Mouse (Mus musculus) liver, postnatal 0 days (tissue): ENCODE results near the gene 4930544D05Rik. TPM values are rescaled to one million over a fixed set of nuclear protein-coding genes. Genes with fewer than 3 reads are reported as not detected.

Source experiments
- ATAC-seq: fragments of 200-750 bp; cut with Nextera tagmentation; 2 replicates; pipeline ENCODE4 v1.8.0; 2017; ENCODE audit warnings: mild to moderate bottlenecking, moderate library complexity
- DNase-seq: peaks from one replicate; pipeline ENCODE4 v3.0.0-alpha.2; 2016
- H3K27ac ChIP-seq: fragments of 300-500 bp; sonication (generic); 2 replicates; pipeline ENCODE4 v1.5.1; 2014; ENCODE audit warnings: antibody characterized with exemption, moderate library complexity, mild to moderate bottlenecking, low read depth
- H3K27me3 ChIP-seq: fragments of 300-500 bp; sonication (generic); 2 replicates; pipeline ENCODE4 v1.6.1; 2014; ENCODE audit warnings: low read length, control low read depth, mixed read lengths; ENCODE audit not compliant: insufficient read depth
- H3K36me3 ChIP-seq: fragments of 300-500 bp; sonication (generic); replicated peaks from 2 replicates; pipeline ENCODE4 v1.6.1; 2014; ENCODE audit warnings: mild to moderate bottlenecking, control low read depth, low read length, moderate library complexity, mixed read lengths; ENCODE audit not compliant: insufficient read depth
- H3K4me1 ChIP-seq: fragments of 300-500 bp; sonication (generic); 2 replicates; pipeline ENCODE4 v1.6.1; 2014; ENCODE audit warnings: antibody characterized with exemption, mild to moderate bottlenecking, control low read depth; ENCODE audit not compliant: insufficient read depth
- H3K4me2 ChIP-seq: fragments of 300-500 bp; sonication (generic); 2 replicates; pipeline ENCODE4 v1.6.1; 2014; ENCODE audit warnings: low read depth, mild to moderate bottlenecking, low read length, moderate library complexity, mixed read lengths
- H3K4me3 ChIP-seq: fragments of 300-500 bp; sonication (generic); 2 replicates; pipeline ENCODE4 v1.5.1; 2014; ENCODE audit warnings: low read depth, low read length
- H3K9ac ChIP-seq: fragments of 300-500 bp; sonication (generic); replicated peaks from 2 replicates; pipeline ENCODE4 v1.6.1; 2014; ENCODE audit warnings: mild to moderate bottlenecking, moderate library complexity
- H3K9me3 ChIP-seq: fragments of 300-500 bp; sonication (generic); 2 replicates; pipeline ENCODE4 v1.6.1; 2016; ENCODE audit warnings: mild to moderate bottlenecking, control low read depth, low read length, mixed read lengths
- CTCF ChIP-seq: sonication (generic); IDR thresholded peaks from 2 replicates; pipeline ENCODE4 v1.5.1; 2016; ENCODE audit warnings: antibody characterized with exemption, low read depth
- EP300 ChIP-seq: IDR thresholded peaks from 2 replicates; pipeline ENCODE4 v1.6.1; 2016; ENCODE audit warnings: antibody characterized with exemption, low read depth, mild to moderate bottlenecking
- WGBS: fragments of 180-500 bp; shearing (Covaris S2); extraction: QIAGEN DNeasy Blood & Tissue Kit; methylation state at CpG from one replicate; pipeline ENCODE4 v1.1.7; 2014; ENCODE audit not compliant: insufficient replicate concordance; 5-methylcytosine and 5-hydroxymethylcytosine counted together
- polyA plus RNA-seq: library from polyadenylated mRNA; unstranded; fragments of >200 nt; fragmentation: Nextera tagmentation; extraction: Ambion mirVana; gene quantifications from 2 replicates; pipeline ENCODE4 v1.2.1, GENCODE M21; 2015

Gene 4930544D05Rik
- polyA plus RNA-seq, 1 experiment from 2014 or later, result not detected

DNA sequence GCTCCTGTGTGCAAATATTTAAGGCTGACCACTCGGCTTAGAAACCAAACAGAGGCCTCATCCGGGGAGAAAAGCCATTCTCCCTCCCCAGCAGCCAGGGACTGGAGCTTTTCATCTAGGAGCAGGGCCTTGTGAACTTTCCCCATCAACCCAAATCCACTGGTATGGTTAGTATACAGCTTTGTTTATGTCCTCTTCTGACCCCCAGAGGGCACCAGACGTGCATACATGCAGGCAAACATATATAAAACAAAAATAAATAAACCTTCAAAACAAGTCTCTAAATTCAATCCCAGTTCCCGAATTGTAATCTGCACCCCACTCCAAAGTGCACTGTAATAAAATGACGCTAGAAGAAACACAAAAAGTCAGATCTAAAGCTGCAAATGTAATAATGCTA is 13.9 kb downstream of the 4930544D05Rik start:
- ATAC-seq, result no peak
- TF ChIP-seq EP300, result no peak
- peak; percentile 73 for TF ChIP-seq CTCF
- Histone ChIP-seq H3K36me3 (no peaks in the 10 kb centered on the region), H3K4me3 (no peak overlapping the region), H3K4me1 (peaks cover 9% of the 10 kb centered on the region), H3K4me2 (no peak overlapping the region), H3K27me3 (no peaks in the 10 kb centered on the region), H3K27ac (no peak overlapping the region), H3K9me3 (no peaks in the 10 kb centered on the region), H3K9ac (no peak overlapping the region)
- 41% methylated on average over 5 of the region's 5 CpGs for WGBS
- no peak for DNase-seq

DNA sequence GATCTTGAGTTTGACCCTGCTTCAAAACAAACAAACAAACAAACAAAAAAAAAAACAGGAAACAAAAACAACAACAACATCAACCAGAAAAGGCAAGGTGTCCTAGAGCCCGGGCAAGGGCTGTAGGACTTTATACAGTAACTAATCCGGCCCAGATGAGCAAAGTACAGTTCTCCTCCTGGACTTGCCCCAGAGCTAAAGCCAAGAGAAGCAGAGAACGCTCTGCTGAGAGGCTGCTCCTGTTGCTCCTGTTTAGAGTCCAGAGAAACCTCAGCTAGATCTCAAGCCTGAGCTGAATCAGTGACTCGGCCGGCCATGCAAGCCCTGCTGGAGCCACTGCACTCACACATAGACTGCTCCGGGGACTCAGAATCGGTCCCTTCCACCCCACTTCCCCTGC is 14.5 kb downstream of the 4930544D05Rik start:
- Histone ChIP-seq H3K4me1 (peaks cover 9% of the 10 kb centered on the region), H3K4me2 (no peak overlapping the region), H3K9me3 (no peaks in the 10 kb centered on the region), H3K4me3 (no peak overlapping the region), H3K27ac (no peak overlapping the region), H3K9ac (no peak overlapping the region), H3K27me3 (no peaks in the 10 kb centered on the region), H3K36me3 (no peaks in the 10 kb centered on the region)
- no peak for TF ChIP-seq CTCF
- no peak for TF ChIP-seq EP300
- 42% methylated on average over 7 of the region's 7 CpGs for WGBS
- DNase-seq (no peak), ATAC-seq (no peak)

GRCm38 (mm10) chr11:70635601-70636000 is 20.0 kb downstream of the 4930544D05Rik start:
- DNase-seq (no peak), ATAC-seq (no peak)

DNA sequence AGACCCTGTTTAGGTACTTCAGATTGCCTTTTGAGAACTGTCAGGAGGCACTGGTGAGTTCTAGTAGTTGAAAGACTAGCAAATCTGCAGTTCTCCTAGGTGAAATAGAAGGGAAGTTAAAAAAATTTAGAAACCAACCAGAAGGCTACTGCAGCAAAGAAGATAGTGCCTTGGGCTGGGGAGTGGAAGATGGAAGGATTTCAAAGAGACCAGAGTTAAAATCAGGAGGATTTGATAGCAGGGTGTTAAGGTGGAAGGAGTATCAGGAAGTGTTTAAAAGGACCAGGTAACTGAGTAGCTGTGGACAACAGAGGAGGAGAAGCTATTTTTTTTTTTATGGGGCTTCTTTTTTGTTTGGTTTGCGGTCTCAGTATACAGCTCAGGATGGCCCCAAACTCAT is 22.1 kb downstream of the 4930544D05Rik start:
- WGBS, result 76% methylated on average over 1 of the region's 1 CpGs
- no peaks in the 10 kb centered on the region for H3K27me3 ChIP-seq
- no peak overlapping the region for H3K9ac ChIP-seq
- no peak for ATAC-seq
- no peak for DNase-seq
- TF ChIP-seq CTCF, result no peak
- TF ChIP-seq EP300, result no peak
- H3K36me3 ChIP-seq, result no peaks in the 10 kb centered on the region
- H3K4me1 ChIP-seq, result peaks cover 23% of the 10 kb centered on the region
- H3K27ac ChIP-seq, result no peak overlapping the region; the same call in 1 of the 2 replicates
- no peak overlapping the region for H3K4me2 ChIP-seq
- no peaks in the 10 kb centered on the region for H3K9me3 ChIP-seq
- H3K4me3 ChIP-seq, result no peak overlapping the region

More at GRCm38 (mm10) chr11:70635601-70636000, 20.0 kb downstream of the 4930544D05Rik start:
- no peak overlapping the region for H3K4me3 ChIP-seq
- H3K4me1 ChIP-seq, result peaks cover 18% of the 10 kb centered on the region
- H3K9ac ChIP-seq, result no peak overlapping the region
- no peak overlapping the region for H3K27ac ChIP-seq
- no peak overlapping the region for H3K4me2 ChIP-seq
- 85% methylated on average over 4 of the region's 4 CpGs for WGBS
- H3K9me3 ChIP-seq, result no peaks in the 10 kb centered on the region
- H3K27me3 ChIP-seq, result no peaks in the 10 kb centered on the region
- no peaks in the 10 kb centered on the region for H3K36me3 ChIP-seq
- TF ChIP-seq CTCF (no peak), EP300 (no peak)

- Histone ChIP-seq H3K4me3 (no peak overlapping the region), H3K4me2 (peak overlapping the region; percentile 55), H3K27ac (peak overlapping the region; percentile 80), H3K9ac (no peak overlapping the region; the same call in 1 of the 2 replicates), H3K9me3 (no peaks in the 10 kb centered on the region), H3K27me3 (no peaks in the 10 kb centered on the region), H3K36me3 (no peaks in the 10 kb centered on the region; the same call in 1 of the 2 replicates), H3K4me1 (peaks cover 23% of the 10 kb centered on the region)
- DNase-seq, result no peak
- WGBS, result 69% methylated on average over 1 of the region's 1 CpGs
- TF ChIP-seq CTCF (no peak), EP300 (no peak)
- ATAC-seq, result peak; percentile 11; the same call in 1 of the 2 replicates
Measured at GRCm38 (mm10) chr11:70638293-70638692, 22.6 kb downstream of the 4930544D05Rik start.

GRCm38 (mm10) chr11:70638714-70639278 is 23.1 kb downstream of the 4930544D05Rik start, which contains the start of gene Gp1ba:
Gp1ba (plus strand) TSS chr11:70639122.
- peaks cover 3% of the 10 kb centered on the region; the same call in 1 of the 2 replicates for H3K36me3 ChIP-seq
- 8% methylated on average over 5 of the region's 5 CpGs for WGBS
- peak; percentile 76 for ATAC-seq
- H3K9ac ChIP-seq, result peak within 1 kb of the TSS; percentile 8
- peak within 1 kb of the TSS; percentile 55 for H3K4me2 ChIP-seq
- no peak for DNase-seq
- H3K9me3 ChIP-seq, result no peaks in the 10 kb centered on the region
- peaks cover 23% of the 10 kb centered on the region for H3K4me1 ChIP-seq
- H3K4me3 ChIP-seq, result no peak within 1 kb of the TSS
- peak within 1 kb of the TSS; percentile 80 for H3K27ac ChIP-seq
- no peaks in the 10 kb centered on the region for H3K27me3 ChIP-seq
- TF ChIP-seq CTCF (no peak), EP300 (peak; percentile 76)
